Mouse (Mus musculus) bone marrow macrophage, adult 2 months (primary cell): ENCODE results near the gene Actr1b.

ENCODE experiments used
- CTCF ChIP-seq: IDR thresholded peaks from 2 replicates; pipeline ENCODE4 v1.5.1; 2012; ENCODE audit warnings: low read depth, mild to moderate bottlenecking, low read length, moderate library complexity
- POLR2A ChIP-seq: IDR thresholded peaks from 2 replicates; pipeline ENCODE4 v1.6.1; 2012; ENCODE audit warnings: mild to moderate bottlenecking, low read depth, low read length, borderline replicate concordance

DNA sequence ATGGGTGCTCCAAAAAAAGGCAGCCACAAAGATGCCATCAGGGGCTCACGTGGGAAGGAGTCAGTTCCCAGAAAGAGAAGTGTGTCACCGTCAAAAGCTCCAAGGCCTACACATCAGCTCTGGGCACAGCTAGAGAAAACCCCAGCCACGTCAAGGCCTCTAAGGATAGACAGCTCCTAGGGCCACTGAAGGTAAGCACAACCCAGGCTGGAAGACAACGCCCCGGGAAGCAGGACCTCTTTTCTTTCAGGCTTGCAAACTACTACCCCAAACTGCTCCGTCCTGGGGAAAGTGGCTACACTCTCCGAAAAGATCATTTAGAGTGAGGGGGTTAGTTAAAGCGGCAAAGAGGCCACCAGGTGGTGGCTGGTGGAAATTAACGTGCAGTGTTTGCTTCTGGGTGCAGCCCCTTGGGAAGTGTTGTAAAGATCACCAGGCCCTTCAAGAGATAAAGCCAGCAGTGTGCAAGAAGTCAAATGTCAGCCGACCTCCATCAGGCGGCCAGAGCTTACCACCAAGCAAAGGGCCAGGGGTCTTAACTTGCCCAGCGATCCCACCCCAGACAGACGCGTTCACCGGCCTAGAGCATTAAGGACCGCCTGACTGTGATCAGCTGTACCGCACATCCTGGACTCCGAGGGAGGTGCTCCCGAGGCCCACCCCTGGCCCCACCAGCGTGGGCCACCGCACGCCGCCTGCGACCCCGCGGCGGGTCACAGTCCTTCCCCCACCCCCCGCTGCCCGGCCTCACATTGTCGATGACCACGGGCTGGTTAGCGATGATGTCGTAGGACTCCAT lies 5.0 kb downstream of the Actr1b start:
- TF ChIP-seq CTCF, result no peak
- TF ChIP-seq POLR2A, result no peak
